Mouse (Mus musculus): Measurements from ENCODE around the gene Rp9. TPM values are rescaled to one million over a fixed set of nuclear protein-coding genes. Genes with fewer than 3 reads are reported as not detected.
"Not testable (repeated sequence)": the region's sequence is repeated elsewhere in the genome, so short reads cannot be mapped to it uniquely, and the experiment has no call there.

Rp9 gene
- polyA plus RNA-seq, 1 experiment = 124 TPM

- under 1% methylated on average over 71 of the region's 73 CpGs for WGBS
- no peak for TF ChIP-seq POLR2A (IDR thresholded peaks at IDR 0.05; ENCODE audit: control insufficient read depth, extremely low read depth, insufficient read depth, low read length, poor library complexity)
- 0 out of 2 replicates have a peak, but pooled peaks have one; percentile 23 for TF ChIP-seq CTCF (IDR thresholded peaks at IDR 0.05; ENCODE audit: borderline replicate concordance, control insufficient read depth, extremely low read depth, insufficient read depth, low read length, poor library complexity)
- Histone ChIP-seq H3K27ac (ENCODE audit: control insufficient read depth, insufficient read depth, low read length) (peak overlapping the region; percentile 55), H3K36me3 (ENCODE audit: control insufficient read depth, insufficient read depth, low read length) (no peaks in the 10 kb centered on the region), H3K4me3 (ENCODE audit: control insufficient read depth, insufficient read depth, low read length) (peak overlapping the region; percentile 95), H3K27me3 (ENCODE audit: control insufficient read depth, insufficient read depth, low read length) (no peaks in the 10 kb centered on the region), H3K4me1 (replicated peaks; ENCODE audit: control insufficient read depth, insufficient read depth, low read length) (no peaks in the 10 kb centered on the region)
- DNase-seq = peak; percentile 65
These were observed 2.0 kb downstream of the Rp9 start for GRCm38 (mm10) chr9:22467371-22468169.

GRCm38 (mm10) chr9:22466212-22466611, 3.3 kb downstream of the Rp9 start:
- H3K4me1 ChIP-seq (replicated peaks; ENCODE audit: control insufficient read depth, insufficient read depth, low read length) = no peaks in the 10 kb centered on the region
- no peak overlapping the region for H3K27ac ChIP-seq (ENCODE audit: control insufficient read depth, insufficient read depth, low read length)
- H3K27me3 ChIP-seq (ENCODE audit: control insufficient read depth, insufficient read depth, low read length) = no peaks in the 10 kb centered on the region
- no peak for DNase-seq
- peaks cover 2% of the 10 kb centered on the region; the same call in 1 of the 2 replicates for H3K36me3 ChIP-seq (ENCODE audit: control insufficient read depth, insufficient read depth, low read length)
- WGBS = 97% methylated on average over 5 of the region's 5 CpGs
- TF ChIP-seq POLR2A (IDR thresholded peaks at IDR 0.05; ENCODE audit: control insufficient read depth, extremely low read depth, insufficient read depth, low read length, poor library complexity) (no peak), CTCF (IDR thresholded peaks at IDR 0.05; ENCODE audit: borderline replicate concordance, control insufficient read depth, extremely low read depth, insufficient read depth, low read length, poor library complexity) (no peak)
- no peak overlapping the region for H3K4me3 ChIP-seq (ENCODE audit: control insufficient read depth, insufficient read depth, low read length)

- 98% methylated on average over 3 of the region's 3 CpGs for WGBS
- Histone ChIP-seq H3K4me3 (ENCODE audit: control insufficient read depth, insufficient read depth, low read length) (no peak overlapping the region), H3K4me1 (replicated peaks; ENCODE audit: control insufficient read depth, insufficient read depth, low read length) (no peaks in the 10 kb centered on the region), H3K36me3 (ENCODE audit: control insufficient read depth, insufficient read depth, low read length) (peaks cover 18% of the 10 kb centered on the region), H3K27me3 (ENCODE audit: control insufficient read depth, insufficient read depth, low read length) (no peaks in the 10 kb centered on the region), H3K27ac (ENCODE audit: control insufficient read depth, insufficient read depth, low read length) (no peak overlapping the region)
- TF ChIP-seq POLR2A (IDR thresholded peaks at IDR 0.05; ENCODE audit: control insufficient read depth, extremely low read depth, insufficient read depth, low read length, poor library complexity) (no peak), CTCF (IDR thresholded peaks at IDR 0.05; ENCODE audit: borderline replicate concordance, control insufficient read depth, extremely low read depth, insufficient read depth, low read length, poor library complexity) (no peak)
- no peak for DNase-seq
These were observed 7.6 kb downstream of the Rp9 start for GRCm38 (mm10) chr9:22461946-22462345.

- DNase-seq = no peak
- Histone ChIP-seq H3K4me3 (ENCODE audit: control insufficient read depth, insufficient read depth, low read length) (no peak overlapping the region), H3K36me3 (ENCODE audit: control insufficient read depth, insufficient read depth, low read length) (peaks cover 57% of the 10 kb centered on the region), H3K27me3 (ENCODE audit: control insufficient read depth, insufficient read depth, low read length) (no peaks in the 10 kb centered on the region), H3K4me1 (replicated peaks; ENCODE audit: control insufficient read depth, insufficient read depth, low read length) (no peaks in the 10 kb centered on the region), H3K27ac (ENCODE audit: control insufficient read depth, insufficient read depth, low read length) (no peak overlapping the region)
- TF ChIP-seq CTCF (IDR thresholded peaks at IDR 0.05; ENCODE audit: borderline replicate concordance, control insufficient read depth, extremely low read depth, insufficient read depth, low read length, poor library complexity) (no peak), POLR2A (IDR thresholded peaks at IDR 0.05; ENCODE audit: control insufficient read depth, extremely low read depth, insufficient read depth, low read length, poor library complexity) (no peak)
- 95% methylated on average over 11 of the region's 11 CpGs for WGBS
These were observed 12.3 kb downstream of the Rp9 start for GRCm38 (mm10) chr9:22457142-22457835.

- no peak overlapping the region for H3K27ac ChIP-seq (ENCODE audit: control insufficient read depth, insufficient read depth, low read length)
- DNase-seq = no peak
- peaks cover 67% of the 10 kb centered on the region for H3K36me3 ChIP-seq (ENCODE audit: control insufficient read depth, insufficient read depth, low read length)
- TF ChIP-seq POLR2A (IDR thresholded peaks at IDR 0.05; ENCODE audit: control insufficient read depth, extremely low read depth, insufficient read depth, low read length, poor library complexity) (no peak), CTCF (IDR thresholded peaks at IDR 0.05; ENCODE audit: borderline replicate concordance, control insufficient read depth, extremely low read depth, insufficient read depth, low read length, poor library complexity) (no peak)
- H3K27me3 ChIP-seq (ENCODE audit: control insufficient read depth, insufficient read depth, low read length) = no peaks in the 10 kb centered on the region
- no peak overlapping the region for H3K4me3 ChIP-seq (ENCODE audit: control insufficient read depth, insufficient read depth, low read length)
- no peaks in the 10 kb centered on the region for H3K4me1 ChIP-seq (replicated peaks; ENCODE audit: control insufficient read depth, insufficient read depth, low read length)
These were observed 14.5 kb downstream of the Rp9 start for GRCm38 (mm10) chr9:22455041-22455440.

- WGBS = 96% methylated on average over 8 of the region's 8 CpGs
- H3K36me3 ChIP-seq (ENCODE audit: control insufficient read depth, insufficient read depth, low read length) = peaks cover 72% of the 10 kb centered on the region
- not testable (repeated sequence) for H3K4me3 ChIP-seq (ENCODE audit: control insufficient read depth, insufficient read depth, low read length)
These were observed 15.6 kb downstream of the Rp9 start, which contains the start of gene Gm17545 for GRCm38 (mm10) chr9:22453990-22454389. Gene Gm17545, plus strand, starts transcription at chr9:22454290.

More at GRCm38 (mm10) chr9:22453990-22454389, 15.6 kb downstream of the Rp9 start, which contains the start of gene Gm17545:
- not testable (repeated sequence) for H3K27ac ChIP-seq (ENCODE audit: control insufficient read depth, insufficient read depth, low read length); H3K4me1 ChIP-seq (replicated peaks; ENCODE audit: control insufficient read depth, insufficient read depth, low read length); H3K27me3 ChIP-seq (ENCODE audit: control insufficient read depth, insufficient read depth, low read length); DNase-seq

Data from thymus, adult 2 months (tissue).